Mouse (Mus musculus) hindbrain, embryonic 11.5 days (tissue): ENCODE data around the gene Acaca. TPM values are rescaled to one million over a fixed set of nuclear protein-coding genes. Genes with fewer than 3 reads are reported as not detected.
A peak's percentile ranks its signal among the peaks of the same experiment; 100 is the strongest.

Source experiments
- ATAC-seq: fragments of 200-750 bp; cut with Nextera tagmentation; 2 replicates; pipeline ENCODE4 v1.8.0; 2017; ENCODE audit warnings: mild to moderate bottlenecking, moderate TSS enrichment, moderate library complexity; ENCODE audit not compliant: low FRiP score
- DNase-seq: peaks from one replicate; pipeline ENCODE4 v3.0.0-alpha.2; 2015; ENCODE audit warnings: low spot score
- H3K27ac ChIP-seq: fragments of 300-500 bp; sonication (generic); 2 replicates; pipeline ENCODE4 v1.5.1; 2014; ENCODE audit warnings: mild to moderate bottlenecking, low read depth, low read length
- H3K27me3 ChIP-seq: fragments of 300-500 bp; sonication (generic); 2 replicates; pipeline ENCODE4 v1.6.1; 2014; ENCODE audit warnings: mild to moderate bottlenecking, low read length, moderate library complexity, mixed read lengths; ENCODE audit not compliant: control insufficient read depth, insufficient read depth
- H3K36me3 ChIP-seq: fragments of 300-500 bp; sonication (generic); 2 replicates; pipeline ENCODE4 v1.6.1; 2014; ENCODE audit warnings: mild to moderate bottlenecking, low read length, moderate library complexity, mixed read lengths; ENCODE audit not compliant: control insufficient read depth, insufficient read depth
- H3K4me1 ChIP-seq: fragments of 300-500 bp; sonication (generic); replicated peaks from 2 replicates; pipeline ENCODE4 v1.6.1; 2014; ENCODE audit warnings: low read length, mixed read lengths; ENCODE audit not compliant: control insufficient read depth, insufficient read depth
- H3K4me2 ChIP-seq: fragments of 300-500 bp; sonication (generic); replicated peaks from 2 replicates; pipeline ENCODE4 v1.6.1; 2014; ENCODE audit warnings: mild to moderate bottlenecking, low read depth, low read length
- H3K4me3 ChIP-seq: fragments of 300-500 bp; sonication (generic); 2 replicates; pipeline ENCODE4 v1.5.1; 2014; ENCODE audit warnings: low read depth, low read length
- H3K9ac ChIP-seq: fragments of 300-500 bp; sonication (generic); 2 replicates; pipeline ENCODE4 v1.6.1; 2014; ENCODE audit warnings: low read depth, low read length
- H3K9me3 ChIP-seq: fragments of 300-500 bp; sonication (generic); 2 replicates; pipeline ENCODE4 v1.6.1; 2016; ENCODE audit warnings: low read length; ENCODE audit not compliant: control insufficient read depth
- WGBS: fragments of 180-500 bp; shearing (Covaris S2); extraction: QIAGEN DNeasy Blood & Tissue Kit; methylation state at CpG from one replicate; pipeline ENCODE4 v1.1.7; 2014; 5-methylcytosine and 5-hydroxymethylcytosine counted together
- polyA plus RNA-seq: library from polyadenylated mRNA; unstranded; fragments of >200 nt; fragmentation: Nextera tagmentation; extraction: Ambion mirVana; gene quantifications from 2 replicates; pipeline ENCODE4 v1.2.1, GENCODE M21; 2014

Acaca gene
- polyA plus RNA-seq, 1 experiment from 2014 or later, result 35.3 TPM

GRCm38 (mm10) chr11:84134331-84134860, 4.9 kb downstream of the Acaca start:
- no peaks in the 10 kb centered on the region for H3K9me3 ChIP-seq
- H3K4me2 ChIP-seq, result no peak overlapping the region
- H3K27ac ChIP-seq, result no peak overlapping the region
- ATAC-seq, result no peak
- no peak for DNase-seq
- WGBS, result 95% methylated on average over 2 of the region's 2 CpGs
- H3K4me1 ChIP-seq, result no peaks in the 10 kb centered on the region
- no peak overlapping the region for H3K4me3 ChIP-seq
- no peak overlapping the region for H3K9ac ChIP-seq
- H3K27me3 ChIP-seq, result no peaks in the 10 kb centered on the region
- no peaks in the 10 kb centered on the region for H3K36me3 ChIP-seq

GRCm38 (mm10) chr11:84136453-84136852, 7.0 kb downstream of the Acaca start:
- Histone ChIP-seq H3K9ac (no peak overlapping the region), H3K27ac (no peak overlapping the region), H3K36me3 (no peaks in the 10 kb centered on the region), H3K4me3 (no peak overlapping the region), H3K9me3 (no peaks in the 10 kb centered on the region), H3K27me3 (no peaks in the 10 kb centered on the region), H3K4me1 (no peaks in the 10 kb centered on the region), H3K4me2 (no peak overlapping the region)
- ATAC-seq (no peak), DNase-seq (no peak)
- WGBS, result 92% methylated on average over 3 of the region's 3 CpGs

DNA sequence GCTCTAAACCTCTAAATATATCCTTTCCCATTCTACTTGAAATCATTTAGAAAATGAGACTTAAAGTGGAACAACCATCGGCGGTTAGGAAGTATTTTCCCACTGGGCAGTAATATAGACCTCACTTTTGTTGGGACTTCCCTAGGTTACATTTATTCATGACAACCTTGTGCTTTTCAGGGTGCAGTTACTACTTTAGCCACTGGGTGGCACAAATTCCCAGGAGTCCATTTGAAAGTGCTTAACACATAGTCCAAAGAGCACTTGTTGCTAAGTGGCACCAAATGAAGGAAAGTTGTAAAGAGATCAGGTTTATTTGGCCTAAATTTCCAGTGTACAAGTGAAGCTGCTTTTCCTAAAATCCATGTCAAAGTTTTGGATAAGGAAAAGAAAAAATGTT, 12.3 kb downstream of the Acaca start:
- Histone ChIP-seq H3K9ac (no peak overlapping the region), H3K4me1 (no peaks in the 10 kb centered on the region), H3K27ac (no peak overlapping the region), H3K27me3 (no peaks in the 10 kb centered on the region), H3K36me3 (no peaks in the 10 kb centered on the region), H3K4me2 (no peak overlapping the region), H3K4me3 (no peak overlapping the region), H3K9me3 (no peaks in the 10 kb centered on the region)
- 60% methylated on average over 2 of the region's 2 CpGs for WGBS
- DNase-seq, result peak; percentile 67
- no peak for ATAC-seq

GRCm38 (mm10) chr11:84145201-84145798, 15.8 kb downstream of the Acaca start:
- no peaks in the 10 kb centered on the region for H3K4me1 ChIP-seq
- no peak overlapping the region for H3K9ac ChIP-seq
- DNase-seq, result no peak
- 81% methylated on average over 10 of the region's 10 CpGs for WGBS
- H3K36me3 ChIP-seq, result no peaks in the 10 kb centered on the region
- no peaks in the 10 kb centered on the region for H3K27me3 ChIP-seq
- no peak overlapping the region for H3K4me2 ChIP-seq
- no peak for ATAC-seq
- no peak overlapping the region for H3K4me3 ChIP-seq
- H3K9me3 ChIP-seq, result no peaks in the 10 kb centered on the region
- no peak overlapping the region for H3K27ac ChIP-seq

DNA sequence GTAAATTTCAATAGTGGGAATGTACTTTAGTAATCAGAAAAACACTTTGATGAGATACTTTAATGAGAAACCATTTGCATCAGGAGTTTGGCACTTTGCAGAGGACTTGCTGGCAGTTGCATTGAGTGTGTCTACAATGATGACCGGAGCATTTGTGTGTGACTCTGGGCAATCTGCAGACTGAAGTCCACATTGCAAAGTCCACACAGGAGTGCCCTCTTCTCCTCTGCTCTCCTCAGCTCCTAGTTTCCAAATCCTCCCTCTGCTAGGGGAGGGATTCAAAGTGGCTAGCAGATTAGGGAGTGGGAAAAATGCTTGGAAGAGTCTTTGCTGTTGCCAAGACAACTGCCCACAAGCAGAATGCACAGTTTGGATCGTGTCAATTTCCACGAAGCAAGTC, 16.6 kb downstream of the Acaca start:
- no peak overlapping the region for H3K4me3 ChIP-seq
- no peaks in the 10 kb centered on the region for H3K27me3 ChIP-seq
- H3K9me3 ChIP-seq, result no peaks in the 10 kb centered on the region
- ATAC-seq (no peak), DNase-seq (no peak)
- 61% methylated on average over 3 of the region's 3 CpGs for WGBS
- H3K9ac ChIP-seq, result no peak overlapping the region
- H3K4me1 ChIP-seq, result no peaks in the 10 kb centered on the region
- H3K4me2 ChIP-seq, result no peak overlapping the region
- no peaks in the 10 kb centered on the region for H3K36me3 ChIP-seq
- no peak overlapping the region for H3K27ac ChIP-seq

GRCm38 (mm10) chr11:84150884-84151283, 21.4 kb downstream of the Acaca start:
- WGBS, result 61% methylated on average over 2 of the region's 2 CpGs
- H3K4me2 ChIP-seq, result no peak overlapping the region
- ATAC-seq, result no peak

DNA sequence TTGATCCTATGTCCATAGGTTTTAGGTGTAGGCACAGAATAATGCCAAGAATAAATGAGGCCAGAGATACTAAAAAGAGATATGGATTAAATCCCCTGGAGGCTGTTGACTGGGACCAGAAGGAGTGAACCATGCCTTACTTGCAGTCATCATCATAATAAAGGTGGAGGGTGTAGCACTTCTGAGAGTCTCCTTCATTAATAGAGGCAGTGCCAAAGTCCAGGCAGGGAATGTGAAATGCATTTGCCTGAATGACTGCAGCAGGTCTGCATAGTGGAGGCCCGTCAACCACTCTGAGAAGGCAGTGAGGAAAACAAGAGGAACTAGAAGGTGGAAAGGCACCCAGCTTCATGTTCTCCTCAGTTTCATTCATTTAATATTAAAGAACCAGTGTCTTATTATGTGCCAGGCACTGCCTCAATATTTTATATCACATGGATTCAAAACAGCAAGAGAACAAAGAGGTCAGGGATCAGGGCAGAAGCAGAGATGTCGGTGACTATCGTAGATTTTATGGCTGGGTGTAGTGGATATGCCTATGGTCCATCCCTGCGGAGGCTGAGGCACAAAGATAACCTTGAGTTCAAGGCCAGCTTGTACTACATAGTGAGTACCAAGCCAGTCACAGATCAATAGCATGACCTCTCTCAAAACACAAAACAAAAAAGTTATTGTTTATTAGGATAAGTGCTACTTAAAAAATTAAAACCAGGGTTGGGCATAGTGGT, 27.2 kb downstream of the Acaca start:
- no peak overlapping the region for H3K4me2 ChIP-seq
- WGBS, result 89% methylated on average over 4 of the region's 4 CpGs
- no peak for DNase-seq

More at GRCm38 (mm10) chr11:84150884-84151283, 21.4 kb downstream of the Acaca start:
- Histone ChIP-seq H3K9me3 (no peaks in the 10 kb centered on the region), H3K27me3 (no peaks in the 10 kb centered on the region), H3K4me1 (no peaks in the 10 kb centered on the region), H3K27ac (no peak overlapping the region), H3K4me3 (no peak overlapping the region), H3K9ac (no peak overlapping the region), H3K36me3 (no peaks in the 10 kb centered on the region)
- peak; percentile 10 for DNase-seq

DNA sequence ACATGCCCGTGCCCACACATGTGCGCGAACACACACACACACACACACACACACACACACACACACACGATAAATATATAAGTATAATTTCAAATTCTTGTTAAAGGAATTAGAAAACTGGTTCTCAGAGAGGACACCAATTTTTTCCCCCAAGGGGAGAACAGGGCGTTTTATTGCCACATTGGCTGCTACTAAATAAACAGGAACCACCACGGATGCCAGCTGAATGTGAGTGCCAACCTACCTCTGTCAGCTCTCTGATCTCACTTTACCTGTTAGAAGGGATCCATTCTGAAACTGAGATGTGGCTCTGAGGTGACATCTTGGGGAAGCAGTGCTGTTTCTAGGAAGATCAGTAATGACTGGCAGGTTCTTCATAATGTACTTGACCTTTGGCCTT, 34.7 kb downstream of the Acaca start:
- no peaks in the 10 kb centered on the region for H3K4me1 ChIP-seq
- H3K4me2 ChIP-seq, result no peak overlapping the region
- no peaks in the 10 kb centered on the region for H3K9me3 ChIP-seq
- no peak overlapping the region for H3K27ac ChIP-seq
- DNase-seq, result no peak
- no peak for ATAC-seq
- no peaks in the 10 kb centered on the region for H3K27me3 ChIP-seq
- H3K36me3 ChIP-seq, result no peaks in the 10 kb centered on the region
- WGBS, result 92% methylated on average over 6 of the region's 6 CpGs
- no peak overlapping the region for H3K9ac ChIP-seq
- H3K4me3 ChIP-seq, result no peak overlapping the region

More for the DNA sequence above, 27.2 kb downstream of the Acaca start:
- no peaks in the 10 kb centered on the region for H3K36me3 ChIP-seq
- H3K9me3 ChIP-seq, result no peaks in the 10 kb centered on the region
- no peaks in the 10 kb centered on the region for H3K27me3 ChIP-seq
- no peak overlapping the region for H3K4me3 ChIP-seq
- H3K4me1 ChIP-seq, result no peaks in the 10 kb centered on the region
- ATAC-seq, result no peak
- no peak overlapping the region for H3K27ac ChIP-seq
- H3K9ac ChIP-seq, result no peak overlapping the region

GRCm38 (mm10) chr11:84164561-84164960, 35.1 kb downstream of the Acaca start:
- Histone ChIP-seq H3K4me3 (no peak overlapping the region), H3K27ac (no peak overlapping the region), H3K9me3 (no peaks in the 10 kb centered on the region), H3K27me3 (no peaks in the 10 kb centered on the region), H3K9ac (no peak overlapping the region), H3K36me3 (no peaks in the 10 kb centered on the region), H3K4me1 (no peaks in the 10 kb centered on the region), H3K4me2 (no peak overlapping the region)
- WGBS, result 72% methylated on average over 4 of the region's 4 CpGs
- ATAC-seq, result no peak
- DNase-seq, result no peak
